Mouse (Mus musculus) ES-E14 (cell line): ENCODE results near the gene Tkfc. TPM values are rescaled to one million over a fixed set of nuclear protein-coding genes. Genes with fewer than 3 reads are reported as not detected.

Experiments used
- DNase-seq: peaks from one replicate; pipeline ENCODE4 v3.0.0-alpha.2; 2013; ENCODE audit warnings: low read depth, low spot score
- H3K27ac ChIP-seq: 2 replicates; pipeline ENCODE4 v1.5.1; 2012; ENCODE audit warnings: low read depth, mild to moderate bottlenecking, low read length, moderate library complexity, mixed read lengths; ENCODE audit not compliant: poor library complexity, insufficient read depth, severe bottlenecking
- H3K36me3 ChIP-seq: 2 replicates; pipeline ENCODE4 v1.6.1; 2012; ENCODE audit warnings: mild to moderate bottlenecking, low read length, moderate library complexity, mixed read lengths; ENCODE audit not compliant: control insufficient read depth, poor library complexity, insufficient read depth, severe bottlenecking
- H3K4me1 ChIP-seq, 2 experiments: fragments of 150-350 bp in 1 of 2; sonication (generic) in 1 of 2; 2 replicates each; pipeline ENCODE4 v1.6.1; 2012; ENCODE audit warnings: low read length in 2 of 2, mild to moderate bottlenecking in 1 of 2, mixed read lengths in 1 of 2; ENCODE audit not compliant: control insufficient read depth in 2 of 2, insufficient read depth in 2 of 2, poor library complexity in 1 of 2
- H3K4me3 ChIP-seq, 2 experiments: fragments of 150-350 bp in 1 of 2; sonication (generic) in 1 of 2; 2 replicates each; pipeline ENCODE4 v1.5.1; 2012; ENCODE audit warnings: low read length in 2 of 2, low read depth in 1 of 2, mild to moderate bottlenecking in 1 of 2, mixed read lengths in 1 of 2; ENCODE audit not compliant: insufficient read depth in 1 of 2, poor library complexity in 1 of 2, severe bottlenecking in 1 of 2
- H3K9ac ChIP-seq: 2 replicates; pipeline ENCODE4 v1.6.1; 2012; ENCODE audit warnings: low read depth, mild to moderate bottlenecking, low read length, mixed read lengths; ENCODE audit not compliant: poor library complexity, insufficient read depth, severe bottlenecking
- H3K9me3 ChIP-seq: fragments of 150-350 bp; sonication (generic); 2 replicates; pipeline ENCODE4 v1.6.1; 2012; ENCODE audit warnings: low read depth, mild to moderate bottlenecking, low read length; ENCODE audit not compliant: control insufficient read depth, insufficient read depth
- CHD2 ChIP-seq: IDR thresholded peaks from 2 replicates; pipeline ENCODE4 v1.6.1; 2014; ENCODE audit warnings: mild to moderate bottlenecking, low read depth, low read length, inconsistent platforms
- HCFC1 ChIP-seq: IDR thresholded peaks from 2 replicates; pipeline ENCODE4 v1.6.1; 2012; ENCODE audit warnings: low read length, inconsistent platforms, borderline replicate concordance; ENCODE audit not compliant: insufficient read depth
- MAFK ChIP-seq: IDR thresholded peaks from 2 replicates; pipeline ENCODE4 v1.6.1; 2014; ENCODE audit warnings: mild to moderate bottlenecking, low read depth, low read length, inconsistent platforms; ENCODE audit not compliant: insufficient read depth
- ZC3H11A ChIP-seq: IDR thresholded peaks from 2 replicates; pipeline ENCODE4 v1.6.1; 2012; ENCODE audit warnings: low read depth, mild to moderate bottlenecking, inconsistent platforms, low read length, borderline replicate concordance
- ZNF384 ChIP-seq: IDR thresholded peaks from 2 replicates; pipeline ENCODE4 v1.6.1; 2012; ENCODE audit warnings: low read depth, low read length, inconsistent platforms
- in situ Hi-C, 2 experiments: fragments of 600-800 bp; cut with MboI; formaldehyde crosslinking; loops; one replicate each; pipeline ENCODE4 v1.15.1; 2025; ENCODE audit warnings: low sequenced_read_pairs in 2 of 2, inconsistent platforms in 1 of 2; ENCODE audit not compliant: unreplicated experiment in 2 of 2
- total RNA-seq: library from RNA; depleted of rRNA; stranded (reverse); fragments of 300-350 nt; gene quantifications from 2 replicates; pipeline ENCODE4 v1.2.3, GENCODE M21; 2012

The Tkfc gene
- total RNA-seq, 1 experiment: 14.4 TPM

- in situ Hi-C loops: no loop called here
- no peak for TF ChIP-seq CHD2
- TF ChIP-seq MAFK: no peak
- no peak for TF ChIP-seq ZC3H11A
- TF ChIP-seq HCFC1: no peak
- TF ChIP-seq ZNF384: no peak
- 0 out of 2 replicates have a peak, but pooled peaks cover 1% of the 10 kb centered on the region for H3K36me3 ChIP-seq
- no peaks in the 10 kb centered on the region for H3K9me3 ChIP-seq
- H3K4me3 ChIP-seq: no peak overlapping the region
- no peak overlapping the region for H3K9ac ChIP-seq
- no peak for DNase-seq
- H3K4me1 ChIP-seq: no peaks in the 10 kb centered on the region
- no peak overlapping the region for H3K27ac ChIP-seq
These were observed 20.3 kb downstream of the Tkfc start for GRCm38 (mm10) chr19:10585112-10585511.

- in situ Hi-C loops: no loop called here
These were observed 21.8 kb downstream of the Tkfc start for GRCm38 (mm10) chr19:10583550-10584146.

GRCm38 (mm10) chr19:10581984-10582383, 23.5 kb downstream of the Tkfc start:
- Histone ChIP-seq H3K4me1 (no peaks in the 10 kb centered on the region), H3K36me3 (no peaks in the 10 kb centered on the region), H3K27ac (no peak overlapping the region), H3K9me3 (no peaks in the 10 kb centered on the region), H3K9ac (no peak overlapping the region), H3K4me3 (no peak overlapping the region)
- in situ Hi-C loops: no loop called here
- DNase-seq: no peak
- TF ChIP-seq CHD2: no peak
- no peak for TF ChIP-seq HCFC1
- TF ChIP-seq MAFK: no peak
- TF ChIP-seq ZC3H11A: no peak
- TF ChIP-seq ZNF384: no peak

More at GRCm38 (mm10) chr19:10583550-10584146, 21.8 kb downstream of the Tkfc start:
- no peak for DNase-seq
- H3K27ac ChIP-seq: no peak overlapping the region
- TF ChIP-seq HCFC1 (no peak), CHD2 (no peak), ZNF384 (no peak), MAFK (no peak), ZC3H11A (no peak)
- H3K36me3 ChIP-seq: 0 out of 2 replicates have a peak, but pooled peaks cover 1% of the 10 kb centered on the region
- H3K9me3 ChIP-seq: no peaks in the 10 kb centered on the region
- H3K4me1 ChIP-seq: no peaks in the 10 kb centered on the region
- no peak overlapping the region for H3K4me3 ChIP-seq
- H3K9ac ChIP-seq: no peak overlapping the region

- no peak for TF ChIP-seq ZC3H11A
- TF ChIP-seq CHD2: no peak
- no peak for TF ChIP-seq HCFC1
- no peak for TF ChIP-seq MAFK
- no peak for TF ChIP-seq ZNF384
- no peaks in the 10 kb centered on the region for H3K9me3 ChIP-seq
- H3K36me3 ChIP-seq: no peaks in the 10 kb centered on the region
- H3K9ac ChIP-seq: no peak overlapping the region
- 0 out of 4 replicates have a peak, but pooled peaks cover 0 to 2% of the 10 kb centered on the region in 2 experiments for H3K4me1 ChIP-seq
- DNase-seq: no peak
- in situ Hi-C loops: no loop called here
- no peak overlapping the region for H3K27ac ChIP-seq
- H3K4me3 ChIP-seq: no peak overlapping the region
These were observed 24.7 kb downstream of the Tkfc start for GRCm38 (mm10) chr19:10580761-10581160.
